Mouse (Mus musculus) MEL (cell line): ENCODE results near the gene Cep104. TPM values are rescaled to one million over a fixed set of nuclear protein-coding genes. Genes with fewer than 3 reads are reported as not detected.

Experiments used
- DNase-seq: peaks from one replicate; pipeline ENCODE4 v3.0.0; 2011; ENCODE audit warnings: low read depth, low spot score
- H3K27ac ChIP-seq: 2 replicates; pipeline ENCODE4 v1.5.1; 2012; ENCODE audit warnings: low read depth, mild to moderate bottlenecking, control low read depth, low read length, moderate library complexity; ENCODE audit not compliant: control insufficient read depth
- H3K27me3 ChIP-seq, 2 experiments: fragments of 150-350 bp in 1 of 2; sonication (generic) in 1 of 2; 2 replicates each; pipeline ENCODE4 v1.6.1; 2012; ENCODE audit warnings: low read length in 2 of 2, mild to moderate bottlenecking in 2 of 2, improper control_type of control experiment in 1 of 2, moderate library complexity in 1 of 2; ENCODE audit not compliant: insufficient read depth in 2 of 2, control insufficient read depth in 1 of 2
- H3K36me3 ChIP-seq, 2 experiments: 2 replicates each; pipeline ENCODE4 v1.6.1; 2012 to 2014; ENCODE audit warnings: low read length in 2 of 2, improper control_type of control experiment in 1 of 2, inconsistent platforms in 1 of 2, mild to moderate bottlenecking in 1 of 2; ENCODE audit not compliant: insufficient read depth in 2 of 2, control insufficient read depth in 1 of 2
- H3K4me1 ChIP-seq, 2 experiments: fragments of 150-350 bp in 1 of 2; sonication (generic) in 1 of 2; 2 replicates each; pipeline ENCODE4 v1.6.1; 2012; ENCODE audit warnings: low read length in 2 of 2, improper control_type of control experiment in 1 of 2, mild to moderate bottlenecking in 1 of 2; ENCODE audit not compliant: insufficient read depth in 2 of 2, control insufficient read depth in 1 of 2
- H3K4me3 ChIP-seq, 2 experiments: fragments of 150-350 bp in 1 of 2; sonication (generic) in 1 of 2; 2 replicates each; pipeline ENCODE4 v1.5.1; 2012; ENCODE audit warnings: low read depth in 2 of 2, low read length in 2 of 2, mild to moderate bottlenecking in 2 of 2, moderate library complexity in 2 of 2, control low read depth in 1 of 2, improper control_type of control experiment in 1 of 2; ENCODE audit not compliant: control insufficient read depth in 1 of 2, insufficient read depth in 1 of 2
- H3K79me2 ChIP-seq: 2 replicates; pipeline ENCODE4 v1.6.1; 2012; ENCODE audit warnings: mild to moderate bottlenecking, low read length, moderate library complexity; ENCODE audit not compliant: control insufficient read depth, poor library complexity, insufficient read depth
- H3K9ac ChIP-seq: 2 replicates; pipeline ENCODE4 v1.6.1; 2012; ENCODE audit warnings: low read depth, mild to moderate bottlenecking, control low read depth, low read length, moderate library complexity; ENCODE audit not compliant: control insufficient read depth, poor library complexity, severe bottlenecking
- H3K9me3 ChIP-seq: fragments of 150-350 bp; sonication (generic); replicated peaks from 2 replicates; pipeline ENCODE4 v1.6.1; 2012; ENCODE audit warnings: mild to moderate bottlenecking, low read length, improper control_type of control experiment, moderate library complexity; ENCODE audit not compliant: insufficient read depth
- BHLHE40 ChIP-seq: IDR thresholded peaks from 2 replicates; pipeline ENCODE4 v1.6.1; 2012; ENCODE audit warnings: low read depth, mild to moderate bottlenecking, inconsistent platforms, low read length, improper control_type of control experiment, borderline replicate concordance
- CHD1 ChIP-seq: IDR thresholded peaks from 2 replicates; pipeline ENCODE4 v1.6.1; 2012; ENCODE audit warnings: low read depth, mild to moderate bottlenecking, inconsistent platforms, low read length, improper control_type of control experiment
- E2F4 ChIP-seq: IDR thresholded peaks from 2 replicates; pipeline ENCODE4 v1.6.1; 2011; ENCODE audit warnings: low read depth, low read length, improper control_type of control experiment, borderline replicate concordance
- ELF1 ChIP-seq: IDR thresholded peaks from 2 replicates; pipeline ENCODE4 v1.6.1; 2014; ENCODE audit warnings: low read depth, mild to moderate bottlenecking, inconsistent platforms, low read length, improper control_type of control experiment, moderate library complexity
- EP300 ChIP-seq, 2 experiments: IDR thresholded peaks; 2 replicates each; pipeline ENCODE4 v1.6.1; 2011; ENCODE audit warnings: improper control_type of control experiment in 2 of 2, low read length in 2 of 2, low read depth in 1 of 2, mild to moderate bottlenecking in 1 of 2
- GABPA ChIP-seq: IDR thresholded peaks from 2 replicates; pipeline ENCODE4 v1.6.1; 2012; ENCODE audit warnings: low read depth, mild to moderate bottlenecking, inconsistent platforms, low read length, improper control_type of control experiment, moderate library complexity
- HCFC1 ChIP-seq: IDR thresholded peaks from 2 replicates; pipeline ENCODE4 v1.6.1; 2012; ENCODE audit warnings: low read depth, mild to moderate bottlenecking, inconsistent platforms, low read length, improper control_type of control experiment, moderate library complexity
- JUND ChIP-seq: IDR thresholded peaks from 2 replicates; pipeline ENCODE4 v1.6.1; 2011; ENCODE audit warnings: low read depth, mild to moderate bottlenecking, improper control_type of control experiment, low read length
- KAT2A ChIP-seq: conservative IDR thresholded peaks from 2 replicates; pipeline ENCODE4 v1.6.1; 2012; ENCODE audit warnings: low read depth, low read length, improper control_type of control experiment, inconsistent platforms
- MAFK ChIP-seq: IDR thresholded peaks from 2 replicates; pipeline ENCODE4 v1.6.1; 2011; ENCODE audit warnings: low read depth, mild to moderate bottlenecking, low read length, improper control_type of control experiment, borderline replicate concordance
- MAX ChIP-seq: IDR thresholded peaks from 2 replicates; pipeline ENCODE4 v1.6.1; 2011; ENCODE audit warnings: low read length, improper control_type of control experiment
- MAZ ChIP-seq: IDR thresholded peaks from 2 replicates; pipeline ENCODE4 v1.6.1; 2012; ENCODE audit warnings: low read depth, mild to moderate bottlenecking, inconsistent platforms, low read length, improper control_type of control experiment
- MEF2A ChIP-seq: IDR thresholded peaks from 2 replicates; pipeline ENCODE4 v1.6.1; 2014; ENCODE audit warnings: low read depth, mild to moderate bottlenecking, inconsistent platforms, low read length, improper control_type of control experiment; ENCODE audit not compliant: poor library complexity, insufficient replicate concordance, severe bottlenecking; ENCODE audit errors: extremely low read depth
- MXI1 ChIP-seq: IDR thresholded peaks from 2 replicates; pipeline ENCODE4 v1.6.1; 2011; ENCODE audit warnings: mild to moderate bottlenecking, low read depth, low read length, improper control_type of control experiment
- NELFE ChIP-seq: IDR thresholded peaks from 2 replicates; pipeline ENCODE4 v1.6.1; 2011; ENCODE audit warnings: low read depth, low read length, improper control_type of control experiment
- NRF1 ChIP-seq: IDR thresholded peaks from 2 replicates; pipeline ENCODE4 v1.6.1; 2014; ENCODE audit warnings: low read depth, mild to moderate bottlenecking, inconsistent platforms, low read length, improper control_type of control experiment, moderate library complexity; ENCODE audit not compliant: poor library complexity, insufficient read depth, severe bottlenecking
- POLR2A ChIP-seq, 2 experiments: IDR thresholded peaks; 2 replicates each; pipeline ENCODE4 v1.6.1; 2011 to 2012; ENCODE audit warnings: low read length in 2 of 2, mild to moderate bottlenecking in 2 of 2, control low read depth in 1 of 2, improper control_type of control experiment in 1 of 2, low read depth in 1 of 2, moderate library complexity in 1 of 2; ENCODE audit not compliant: control insufficient read depth in 1 of 2, insufficient read depth in 1 of 2, poor library complexity in 1 of 2
- POLR2AphosphoS2 ChIP-seq: IDR thresholded peaks from 2 replicates; pipeline ENCODE4 v1.6.1; 2011; ENCODE audit warnings: low read length, improper control_type of control experiment
- POLR2AphosphoS5 ChIP-seq: IDR thresholded peaks from 2 replicates; pipeline ENCODE4 v1.6.1; 2012; ENCODE audit warnings: low read depth, borderline replicate concordance, mild to moderate bottlenecking, inconsistent platforms, low read length, moderate library complexity, mixed read lengths
- RAD21 ChIP-seq: IDR thresholded peaks from 2 replicates; pipeline ENCODE4 v1.6.1; 2011; ENCODE audit warnings: mild to moderate bottlenecking, low read depth, low read length, improper control_type of control experiment
- RCOR1 ChIP-seq: IDR thresholded peaks from 2 replicates; pipeline ENCODE4 v1.6.1; 2012; ENCODE audit warnings: low read depth, mild to moderate bottlenecking, inconsistent platforms, low read length, improper control_type of control experiment
- SMC3 ChIP-seq: IDR thresholded peaks from 2 replicates; pipeline ENCODE4 v1.6.1; 2011; ENCODE audit warnings: low read depth, low read length, improper control_type of control experiment
- TAL1 ChIP-seq: IDR thresholded peaks from 2 replicates; pipeline ENCODE4 v1.6.1; 2012; ENCODE audit warnings: mild to moderate bottlenecking, inconsistent platforms, low read length, moderate library complexity, mixed read lengths
- TBP ChIP-seq: IDR thresholded peaks from 2 replicates; pipeline ENCODE4 v1.8.0; 2011; ENCODE audit warnings: low read depth, low read length, improper control_type of control experiment
- TCF12 ChIP-seq: IDR thresholded peaks from 2 replicates; pipeline ENCODE4 v1.6.1; 2014; ENCODE audit warnings: low read depth, mild to moderate bottlenecking, inconsistent platforms, low read length, improper control_type of control experiment, moderate library complexity
- UBTF ChIP-seq: IDR thresholded peaks from 2 replicates; pipeline ENCODE4 v1.6.1; 2012; ENCODE audit warnings: low read depth, mild to moderate bottlenecking, inconsistent platforms, low read length, improper control_type of control experiment, moderate library complexity, borderline replicate concordance; ENCODE audit not compliant: insufficient read depth
- USF1 ChIP-seq: IDR thresholded peaks from 2 replicates; pipeline ENCODE4 v1.6.1; 2014; ENCODE audit warnings: low read depth, mild to moderate bottlenecking, inconsistent platforms, low read length, improper control_type of control experiment, moderate library complexity
- ZC3H11A ChIP-seq: IDR thresholded peaks from 2 replicates; pipeline ENCODE4 v1.6.1; 2012; ENCODE audit warnings: low read depth, mild to moderate bottlenecking, inconsistent platforms, low read length, improper control_type of control experiment
- ZMIZ1 ChIP-seq: IDR thresholded peaks from 2 replicates; pipeline ENCODE4 v1.6.1; 2012; ENCODE audit warnings: low read depth, mild to moderate bottlenecking, inconsistent platforms, low read length, improper control_type of control experiment, moderate library complexity
- ZNF384 ChIP-seq: IDR thresholded peaks from 2 replicates; pipeline ENCODE4 v1.6.1; 2012; ENCODE audit warnings: low read depth, mild to moderate bottlenecking, inconsistent platforms, low read length, improper control_type of control experiment
- polyA plus RNA-seq, 2 experiments: library from polyadenylated mRNA; stranded (reverse) in 1 of 2; unstranded in 1 of 2; fragments of >175 nt in 1 of 2; fragments of >200 nt in 1 of 2; gene quantifications; 2 replicates each; pipeline versions ENCODE4 v1.2.1 to v1.2.4; 2012; ENCODE audit warnings: low replicate concordance in 2 of 2, low read depth in 1 of 2; ENCODE audit not compliant: insufficient read length in 2 of 2, insufficient read depth in 1 of 2, missing spikeins in 1 of 2
- total RNA-seq: library from RNA; depleted of rRNA; stranded (reverse); fragments of 300-350 nt; gene quantifications from 2 replicates; pipeline ENCODE4 v1.2.3, GENCODE M21; 2012

Gene Cep104
- total and polyA plus RNA-seq, 3 experiments, result 8.5 to 19.9 TPM; not detected in 1

DNA sequence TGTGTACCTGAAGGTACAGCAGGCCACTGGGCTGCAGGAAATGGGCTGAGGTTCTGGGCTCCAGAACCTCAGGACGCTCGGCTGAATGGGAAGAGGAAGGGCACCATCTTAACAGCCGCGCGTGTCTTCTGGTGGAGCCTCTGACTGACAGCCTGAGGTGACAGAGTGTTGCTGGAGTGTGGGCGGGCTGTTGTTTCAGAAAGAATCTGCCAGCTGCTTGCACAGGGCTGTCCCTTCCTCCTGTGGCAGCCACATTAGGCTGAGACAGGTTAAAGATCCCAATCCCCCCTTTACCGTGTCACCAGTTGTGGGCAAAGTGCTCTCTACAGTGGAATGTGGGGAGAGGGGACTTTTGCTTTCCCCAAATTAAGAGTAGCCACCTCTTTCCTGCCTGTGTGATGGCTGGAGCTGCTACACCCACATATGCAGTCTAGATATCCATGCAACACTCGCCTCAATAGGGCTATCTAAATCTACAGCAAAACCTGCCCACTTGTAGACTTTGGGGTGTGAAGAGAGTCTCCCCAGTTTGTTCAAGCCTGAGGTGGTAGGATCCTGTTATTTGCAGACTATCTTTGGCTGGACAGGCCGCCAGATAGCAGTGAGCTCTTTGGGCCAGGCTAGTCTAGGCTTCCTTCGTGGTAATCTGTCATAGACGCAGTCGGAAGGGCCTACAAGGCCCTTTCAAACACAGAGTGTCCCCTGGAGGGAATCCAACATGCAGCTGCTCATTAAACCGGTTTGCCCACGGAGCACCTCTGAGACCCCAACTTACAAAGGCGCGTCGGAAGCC is 49.9 kb downstream of the Cep104 start (continued):
- TF ChIP-seq EP300 (IDR thresholded peaks at IDR 0.05; ENCODE audit: low read depth in 1 of 2, low read length in 2 of 2), result 0 out of 4 replicates have a peak, but pooled peaks have one; percentile 9 to 14
- no peak for TF ChIP-seq POLR2AphosphoS5
- no peak for TF ChIP-seq USF1
- TF ChIP-seq MEF2A, result no peak
- TF ChIP-seq E2F4, result no peak
- TF ChIP-seq NELFE, result no peak; the same call in none of the 2 replicates
- peak; percentile 48; the same call in 1 of the 2 replicates for TF ChIP-seq TBP
- TF ChIP-seq MAFK, result no peak
- TF ChIP-seq HCFC1, result no peak
- TF ChIP-seq POLR2AphosphoS2, result no peak; the same call in 1 of the 2 replicates
- no peak for TF ChIP-seq TAL1
- TF ChIP-seq ELF1, result no peak
- no peak for TF ChIP-seq JUND
- TF ChIP-seq ZNF384, result no peak
- no peak for TF ChIP-seq SMC3
- TF ChIP-seq TCF12, result no peak
- TF ChIP-seq ZC3H11A, result no peak
- no peak for TF ChIP-seq BHLHE40
- no peak for TF ChIP-seq POLR2A (IDR thresholded peaks at IDR 0.05; ENCODE audit: control insufficient read depth in 1 of 2, insufficient read depth in 1 of 2, low read depth in 1 of 2, low read length in 2 of 2, poor library complexity in 1 of 2)

DNA sequence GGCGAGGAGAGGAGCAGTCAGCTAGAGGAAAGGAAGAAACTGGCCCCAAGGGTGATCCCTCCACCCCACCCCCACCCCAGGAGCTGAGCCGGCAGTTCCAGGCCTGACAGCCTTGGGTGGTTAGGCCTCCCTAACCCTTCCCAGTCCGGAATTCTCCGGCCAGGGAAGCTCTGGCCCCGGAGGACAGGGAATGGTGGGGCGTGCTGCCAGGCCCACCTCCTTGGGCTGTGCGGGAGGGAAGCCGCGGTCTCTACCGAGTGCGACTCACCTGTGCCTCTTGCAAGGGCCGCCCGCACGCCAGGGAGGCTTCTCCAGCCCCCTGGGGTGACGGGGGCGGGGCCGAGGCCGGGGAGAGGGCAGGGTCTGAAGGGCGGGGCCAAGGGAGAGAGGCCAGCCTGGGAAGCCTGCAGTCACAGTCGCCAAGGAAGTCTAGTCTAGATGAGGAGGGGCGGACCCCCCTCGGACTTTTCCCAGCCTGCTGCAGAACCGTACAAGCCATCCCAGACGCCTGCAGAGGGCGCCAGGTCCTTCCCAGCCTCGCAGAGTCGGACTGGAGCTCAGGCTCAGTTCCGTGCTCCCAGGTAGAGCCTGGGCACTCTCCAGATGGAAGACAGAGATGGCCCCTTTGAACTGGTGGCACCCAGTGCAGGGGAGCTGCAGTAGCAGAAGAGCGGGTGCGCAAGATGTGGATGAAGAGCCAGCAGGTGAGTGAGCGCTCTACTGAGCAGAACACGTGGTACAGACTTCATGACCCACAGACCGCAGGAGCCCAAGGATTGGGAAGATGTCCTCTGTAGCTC is 50.8 kb downstream of the Cep104 start, which contains the start of gene Smim1:
Gene Smim1, minus strand, starts transcription at position 590 of the 800 bp plus-strand sequence.
- peaks cover 0 to 13% of the 10 kb centered on the region in 2 experiments; a peak in 3 of 4 replicates for H3K4me1 ChIP-seq
- no peaks in the 10 kb centered on the region for H3K27me3 ChIP-seq
- H3K36me3 ChIP-seq, result peaks cover 0 to 11% of the 10 kb centered on the region in 2 experiments; a peak in 3 of 4 replicates
- peak within 1 kb of the TSS; percentile 97 for H3K27ac ChIP-seq
- peaks cover 16% of the 10 kb centered on the region for H3K79me2 ChIP-seq
- H3K9me3 ChIP-seq, result no peaks in the 10 kb centered on the region
- DNase-seq, result peak; percentile 94
- peak within 1 kb of the TSS; percentile 79 for H3K4me3 ChIP-seq
- peak within 1 kb of the TSS; percentile 84 for H3K9ac ChIP-seq
- TF ChIP-seq ZC3H11A (no peak), SMC3 (no peak; the same call in 1 of the 2 replicates), GABPA (no peak), TAL1 (no peak), TBP (0 out of 2 replicates have a peak, but pooled peaks have one; percentile 14), MAFK (no peak), BHLHE40 (peak; percentile 12; the same call in 1 of the 2 replicates), NRF1 (no peak), KAT2A (no peak; the same call in 1 of the 2 replicates), RCOR1 (no peak), MXI1 (peak; percentile 83), MAZ (peak; percentile 77), MAX (peak; percentile 84), CHD1 (no peak), ELF1 (no peak), ZMIZ1 (peak; percentile 43; the same call in 1 of the 2 replicates), RAD21 (peak; percentile 7), POLR2AphosphoS5 (no peak), E2F4 (no peak), EP300 (IDR thresholded peaks at IDR 0.05; ENCODE audit: low read depth in 1 of 2, low read length in 2 of 2) (0 out of 4 replicates have a peak, but pooled peaks of 1 of the 2 experiments have one; percentile 8), UBTF (no peak)
